Mouse (Mus musculus) testis, adult 2 months (tissue): ENCODE measurements at regions not wholly inside any gene's neighbourhood (a gene's known extent, or its start where the extent isn't known, plus 50 kb on each side); places are given as distances from the start of the nearest gene placed in this dataset.

Experiments
- H3K27ac ChIP-seq: fragments of 200-500 bp; 2 replicates; pipeline ENCODE4 v1.5.1; 2012; ENCODE audit warnings: low read depth, low read length; ENCODE audit not compliant: control insufficient read depth, insufficient read depth
- H3K27me3 ChIP-seq: fragments of 200-500 bp; 2 replicates; pipeline ENCODE4 v1.6.1; 2012; ENCODE audit warnings: mild to moderate bottlenecking, low read length, moderate library complexity; ENCODE audit not compliant: control insufficient read depth, insufficient read depth
- H3K36me3 ChIP-seq: fragments of 200-500 bp; 2 replicates; pipeline ENCODE4 v1.6.1; 2012; ENCODE audit warnings: mild to moderate bottlenecking, low read length; ENCODE audit not compliant: control insufficient read depth, insufficient read depth
- H3K4me1 ChIP-seq: fragments of 200-500 bp; 2 replicates; pipeline ENCODE4 v1.6.1; 2012; ENCODE audit warnings: low read length; ENCODE audit not compliant: control insufficient read depth, insufficient read depth
- H3K4me3 ChIP-seq: fragments of 200-500 bp; 2 replicates; pipeline ENCODE4 v1.5.1; 2012; ENCODE audit warnings: low read depth, mild to moderate bottlenecking, low read length, moderate library complexity, mixed read lengths; ENCODE audit not compliant: control insufficient read depth
- CTCF ChIP-seq: fragments of 200-500 bp; IDR thresholded peaks from 2 replicates; pipeline ENCODE4 v1.5.1; 2012; ENCODE audit warnings: low read depth, mild to moderate bottlenecking, inconsistent platforms, low read length, moderate library complexity; ENCODE audit not compliant: control insufficient read depth, insufficient read depth, insufficient replicate concordance
- POLR2A ChIP-seq: fragments of 200-500 bp; IDR thresholded peaks from 2 replicates; pipeline ENCODE4 v1.6.1; 2012; ENCODE audit warnings: low read depth, mild to moderate bottlenecking, inconsistent platforms, low read length, moderate library complexity; ENCODE audit not compliant: control insufficient read depth

- Histone ChIP-seq H3K27me3 (no peaks in the 10 kb centered on the region), H3K4me1 (no peaks in the 10 kb centered on the region), H3K36me3 (no peaks in the 10 kb centered on the region), H3K4me3 (no peak overlapping the region), H3K27ac (no peak overlapping the region)
- TF ChIP-seq POLR2A (no peak), CTCF (no peak)
Observed at GRCm38 (mm10) chr17:9995321-9995720, 324.3 kb downstream of the Qk start.

- TF ChIP-seq POLR2A (no peak), CTCF (no peak)
- H3K27me3 ChIP-seq: no peaks in the 10 kb centered on the region
- no peaks in the 10 kb centered on the region for H3K36me3 ChIP-seq
- no peak overlapping the region for H3K27ac ChIP-seq
- H3K4me1 ChIP-seq: no peaks in the 10 kb centered on the region
- H3K4me3 ChIP-seq: no peak overlapping the region
Observed at GRCm38 (mm10) chr17:9990744-9991143, 321.2 kb upstream of the Pabpc6 start.

- Histone ChIP-seq H3K4me3 (no peak overlapping the region), H3K4me1 (no peaks in the 10 kb centered on the region; the same call in 1 of the 2 replicates), H3K27ac (no peak overlapping the region), H3K36me3 (no peaks in the 10 kb centered on the region), H3K27me3 (no peaks in the 10 kb centered on the region)
- no peak for TF ChIP-seq CTCF
- no peak for TF ChIP-seq POLR2A
Observed at GRCm38 (mm10) chr17:9981273-9981672, 311.8 kb upstream of the Pabpc6 start.

- Histone ChIP-seq H3K4me3 (no peak overlapping the region), H3K27ac (no peak overlapping the region), H3K4me1 (no peaks in the 10 kb centered on the region), H3K27me3 (no peaks in the 10 kb centered on the region), H3K36me3 (no peaks in the 10 kb centered on the region)
- no peak for TF ChIP-seq POLR2A
- no peak for TF ChIP-seq CTCF
Observed at GRCm38 (mm10) chr17:9976866-9977421, 307.4 kb upstream of the Pabpc6 start.

GRCm38 (mm10) chr17:9975995-9976394, 306.5 kb upstream of the Pabpc6 start:
- Histone ChIP-seq H3K27me3 (no peaks in the 10 kb centered on the region), H3K4me3 (no peak overlapping the region), H3K36me3 (no peaks in the 10 kb centered on the region), H3K27ac (no peak overlapping the region), H3K4me1 (no peaks in the 10 kb centered on the region)
- no peak for TF ChIP-seq CTCF
- TF ChIP-seq POLR2A: no peak

GRCm38 (mm10) chr17:9975153-9975552, 305.6 kb upstream of the Pabpc6 start:
- no peak overlapping the region for H3K27ac ChIP-seq
- H3K4me3 ChIP-seq: no peak overlapping the region
- H3K4me1 ChIP-seq: no peaks in the 10 kb centered on the region
- no peaks in the 10 kb centered on the region for H3K36me3 ChIP-seq
- no peaks in the 10 kb centered on the region for H3K27me3 ChIP-seq
- TF ChIP-seq POLR2A: no peak
- TF ChIP-seq CTCF: no peak

GRCm38 (mm10) chr17:9967988-9968387, 298.5 kb upstream of the Pabpc6 start:
- TF ChIP-seq CTCF (no peak), POLR2A (no peak)

More at GRCm38 (mm10) chr17:9967988-9968387, 298.5 kb upstream of the Pabpc6 start:
- Histone ChIP-seq H3K4me1 (no peaks in the 10 kb centered on the region), H3K36me3 (no peaks in the 10 kb centered on the region), H3K4me3 (no peak overlapping the region), H3K27ac (no peak overlapping the region), H3K27me3 (no peaks in the 10 kb centered on the region)
